Mouse (Mus musculus) MEL (cell line): ENCODE measurements at regions not wholly inside any gene's neighbourhood (a gene's known extent, or its start where the extent isn't known, plus 50 kb on each side); places are given as distances from the start of the nearest gene placed in this dataset.
A peak's percentile ranks its signal among the peaks of the same experiment; 100 is the strongest.

Experiments
- DNase-seq: peaks from one replicate; pipeline ENCODE4 v3.0.0; 2011; ENCODE audit warnings: low read depth, low spot score
- H3K27ac ChIP-seq: 2 replicates; pipeline ENCODE4 v1.5.1; 2012; ENCODE audit warnings: low read depth, mild to moderate bottlenecking, control low read depth, low read length, moderate library complexity; ENCODE audit not compliant: control insufficient read depth
- H3K27me3 ChIP-seq, 2 experiments: fragments of 150-350 bp in 1 of 2; sonication (generic) in 1 of 2; 2 replicates each; pipeline ENCODE4 v1.6.1; 2012; ENCODE audit warnings: low read length in 2 of 2, mild to moderate bottlenecking in 2 of 2, improper control_type of control experiment in 1 of 2, moderate library complexity in 1 of 2; ENCODE audit not compliant: insufficient read depth in 2 of 2, control insufficient read depth in 1 of 2
- H3K36me3 ChIP-seq, 2 experiments: 2 replicates each; pipeline ENCODE4 v1.6.1; 2012 to 2014; ENCODE audit warnings: low read length in 2 of 2, improper control_type of control experiment in 1 of 2, inconsistent platforms in 1 of 2, mild to moderate bottlenecking in 1 of 2; ENCODE audit not compliant: insufficient read depth in 2 of 2, control insufficient read depth in 1 of 2
- H3K4me1 ChIP-seq, 2 experiments: fragments of 150-350 bp in 1 of 2; sonication (generic) in 1 of 2; 2 replicates each; pipeline ENCODE4 v1.6.1; 2012; ENCODE audit warnings: low read length in 2 of 2, improper control_type of control experiment in 1 of 2, mild to moderate bottlenecking in 1 of 2; ENCODE audit not compliant: insufficient read depth in 2 of 2, control insufficient read depth in 1 of 2
- H3K4me3 ChIP-seq, 2 experiments: fragments of 150-350 bp in 1 of 2; sonication (generic) in 1 of 2; 2 replicates each; pipeline ENCODE4 v1.5.1; 2012; ENCODE audit warnings: low read depth in 2 of 2, low read length in 2 of 2, mild to moderate bottlenecking in 2 of 2, moderate library complexity in 2 of 2, control low read depth in 1 of 2, improper control_type of control experiment in 1 of 2; ENCODE audit not compliant: control insufficient read depth in 1 of 2, insufficient read depth in 1 of 2
- H3K79me2 ChIP-seq: 2 replicates; pipeline ENCODE4 v1.6.1; 2012; ENCODE audit warnings: mild to moderate bottlenecking, low read length, moderate library complexity; ENCODE audit not compliant: control insufficient read depth, poor library complexity, insufficient read depth
- H3K9ac ChIP-seq: 2 replicates; pipeline ENCODE4 v1.6.1; 2012; ENCODE audit warnings: low read depth, mild to moderate bottlenecking, control low read depth, low read length, moderate library complexity; ENCODE audit not compliant: control insufficient read depth, poor library complexity, severe bottlenecking
- H3K9me3 ChIP-seq: fragments of 150-350 bp; sonication (generic); replicated peaks from 2 replicates; pipeline ENCODE4 v1.6.1; 2012; ENCODE audit warnings: mild to moderate bottlenecking, low read length, improper control_type of control experiment, moderate library complexity; ENCODE audit not compliant: insufficient read depth
- BHLHE40 ChIP-seq: IDR thresholded peaks from 2 replicates; pipeline ENCODE4 v1.6.1; 2012; ENCODE audit warnings: low read depth, mild to moderate bottlenecking, inconsistent platforms, low read length, improper control_type of control experiment, borderline replicate concordance
- CHD1 ChIP-seq: IDR thresholded peaks from 2 replicates; pipeline ENCODE4 v1.6.1; 2012; ENCODE audit warnings: low read depth, mild to moderate bottlenecking, inconsistent platforms, low read length, improper control_type of control experiment
- EP300 ChIP-seq, 2 experiments: IDR thresholded peaks; 2 replicates each; pipeline ENCODE4 v1.6.1; 2011; ENCODE audit warnings: improper control_type of control experiment in 2 of 2, low read length in 2 of 2, low read depth in 1 of 2, mild to moderate bottlenecking in 1 of 2
- ETS1 ChIP-seq: IDR thresholded peaks from 2 replicates; pipeline ENCODE4 v1.6.1; 2012; ENCODE audit warnings: low read depth, mild to moderate bottlenecking, inconsistent platforms, low read length, improper control_type of control experiment, moderate library complexity
- GATA1 ChIP-seq: IDR thresholded peaks from 2 replicates; pipeline ENCODE4 v1.6.1; 2011; ENCODE audit warnings: low read depth, low read length, improper control_type of control experiment
- MAFK ChIP-seq: IDR thresholded peaks from 2 replicates; pipeline ENCODE4 v1.6.1; 2011; ENCODE audit warnings: low read depth, mild to moderate bottlenecking, low read length, improper control_type of control experiment, borderline replicate concordance
- MAZ ChIP-seq: IDR thresholded peaks from 2 replicates; pipeline ENCODE4 v1.6.1; 2012; ENCODE audit warnings: low read depth, mild to moderate bottlenecking, inconsistent platforms, low read length, improper control_type of control experiment
- MEF2A ChIP-seq: IDR thresholded peaks from 2 replicates; pipeline ENCODE4 v1.6.1; 2014; ENCODE audit warnings: low read depth, mild to moderate bottlenecking, inconsistent platforms, low read length, improper control_type of control experiment; ENCODE audit not compliant: poor library complexity, insufficient replicate concordance, severe bottlenecking; ENCODE audit errors: extremely low read depth
- MXI1 ChIP-seq: IDR thresholded peaks from 2 replicates; pipeline ENCODE4 v1.6.1; 2011; ENCODE audit warnings: mild to moderate bottlenecking, low read depth, low read length, improper control_type of control experiment
- NRF1 ChIP-seq: IDR thresholded peaks from 2 replicates; pipeline ENCODE4 v1.6.1; 2014; ENCODE audit warnings: low read depth, mild to moderate bottlenecking, inconsistent platforms, low read length, improper control_type of control experiment, moderate library complexity; ENCODE audit not compliant: poor library complexity, insufficient read depth, severe bottlenecking
- RCOR1 ChIP-seq: IDR thresholded peaks from 2 replicates; pipeline ENCODE4 v1.6.1; 2012; ENCODE audit warnings: low read depth, mild to moderate bottlenecking, inconsistent platforms, low read length, improper control_type of control experiment
- SIN3A ChIP-seq: IDR thresholded peaks from 2 replicates; pipeline ENCODE4 v1.6.1; 2012; ENCODE audit warnings: low read length, improper control_type of control experiment, inconsistent platforms
- TCF12 ChIP-seq: IDR thresholded peaks from 2 replicates; pipeline ENCODE4 v1.6.1; 2014; ENCODE audit warnings: low read depth, mild to moderate bottlenecking, inconsistent platforms, low read length, improper control_type of control experiment, moderate library complexity
- ZKSCAN1 ChIP-seq: IDR thresholded peaks from 2 replicates; pipeline ENCODE4 v1.6.1; 2012; ENCODE audit warnings: low read depth, mild to moderate bottlenecking, inconsistent platforms, low read length, improper control_type of control experiment, moderate library complexity
- ZNF384 ChIP-seq: IDR thresholded peaks from 2 replicates; pipeline ENCODE4 v1.6.1; 2012; ENCODE audit warnings: low read depth, mild to moderate bottlenecking, inconsistent platforms, low read length, improper control_type of control experiment

GRCm38 (mm10) chr10:98717856-98718255, 196.3 kb upstream of the Atp2b1 start:
- Histone ChIP-seq H3K4me1 (peaks cover 19 to 26% of the 10 kb centered on the region in 2 experiments), H3K9me3 (no peaks in the 10 kb centered on the region), H3K9ac (no peak overlapping the region), H3K27ac (no peak overlapping the region), H3K4me3 (no peak overlapping the region), H3K79me2 (no peaks in the 10 kb centered on the region), H3K27me3 (no peaks in the 10 kb centered on the region), H3K36me3 (peaks cover 0 to 41% of the 10 kb centered on the region in 2 experiments; a peak in 2 of 4 replicates)
- no peak for DNase-seq
- no peak for TF ChIP-seq NRF1
- no peak for TF ChIP-seq BHLHE40
- TF ChIP-seq ZNF384: peak; percentile 83

- Histone ChIP-seq H3K9ac (no peak overlapping the region; the same call in 1 of the 2 replicates), H3K4me3 (peak overlapping the region in 1 of 2 experiments; percentile 48; a peak in 2 of 4 replicates), H3K4me1 (peaks cover 19 to 26% of the 10 kb centered on the region in 2 experiments), H3K36me3 (peaks cover 0 to 41% of the 10 kb centered on the region in 2 experiments; a peak in 2 of 4 replicates), H3K27ac (peak overlapping the region; percentile 37), H3K27me3 (no peaks in the 10 kb centered on the region), H3K79me2 (no peaks in the 10 kb centered on the region), H3K9me3 (no peaks in the 10 kb centered on the region)
- peak; percentile 75 for DNase-seq
- no peak for TF ChIP-seq CHD1
- 0 out of 2 replicates have a peak, but pooled peaks have one; percentile 12 for TF ChIP-seq BHLHE40
- no peak for TF ChIP-seq ZKSCAN1
- peak; percentile 50; the same call in 1 of the 2 replicates for TF ChIP-seq TCF12
- TF ChIP-seq ETS1: peak; percentile 75
- TF ChIP-seq EP300 (IDR thresholded peaks at IDR 0.05; ENCODE audit: low read depth in 1 of 2, low read length in 2 of 2): peak; percentile 78 to 79
- peak; percentile 60; the same call in 1 of the 2 replicates for TF ChIP-seq MXI1
- TF ChIP-seq RCOR1: peak; percentile 56; the same call in 1 of the 2 replicates
- TF ChIP-seq MAZ: peak; percentile 67
- TF ChIP-seq MAFK: no peak
- TF ChIP-seq GATA1: peak; percentile 82
- TF ChIP-seq SIN3A: peak; percentile 37; the same call in 1 of the 2 replicates
- peak; percentile 97 for TF ChIP-seq MEF2A
Measured at GRCm38 (mm10) chr10:98718706-98719105, 195.5 kb upstream of the Atp2b1 start.
